Mouse (Mus musculus) thymus, adult 2 months (tissue): ENCODE measurements at regions not wholly inside any gene's neighbourhood (a gene's known extent, or its start where the extent isn't known, plus 50 kb on each side); places are given as distances from the start of the nearest gene placed in this dataset.

Source experiments
- CTCF ChIP-seq: fragments of 200-500 bp; IDR thresholded peaks from 2 replicates; pipeline ENCODE4 v1.5.1; 2012; ENCODE audit warnings: mild to moderate bottlenecking, control low read depth, low read length, moderate library complexity, borderline replicate concordance; ENCODE audit not compliant: control insufficient read depth, poor library complexity, insufficient read depth; ENCODE audit errors: extremely low read depth
- POLR2A ChIP-seq: fragments of 200-500 bp; IDR thresholded peaks from 2 replicates; pipeline ENCODE4 v1.6.1; 2012; ENCODE audit warnings: mild to moderate bottlenecking, low read length, control low read depth, moderate library complexity; ENCODE audit not compliant: control insufficient read depth, poor library complexity, insufficient read depth; ENCODE audit errors: extremely low read depth

GRCm38 (mm10) chr14:76247664-76248063, 137.0 kb downstream of the Nufip1 start:
- TF ChIP-seq CTCF (no peak), POLR2A (no peak)
